Mouse (Mus musculus) Patski (cell line): ENCODE results near the gene Lmo7. TPM values are rescaled to one million over a fixed set of nuclear protein-coding genes. Genes with fewer than 3 reads are reported as not detected.

ENCODE experiments used
- ATAC-seq: fragments of 100-300 bp; one replicate; pipeline ENCODE4 v1.8.0; 2021
- CTCF ChIA-PET: fragments of 350-600 bp; sonication (Branson Sonifier 250); formaldehyde crosslinking; loops from one replicate; lab custom pipeline; 2022; ENCODE audit warnings: inconsistent platforms; lab: Charles Lee
- POLR2A ChIA-PET: fragments of 350-600 bp; sonication (Branson Sonifier 250); formaldehyde crosslinking; loops from one replicate; lab custom pipeline; 2022; ENCODE audit warnings: antibody characterized with exemption, inconsistent platforms; lab: Charles Lee
- DNase-seq: peaks from one replicate; pipeline ENCODE4 v3.0.0-alpha.2; 2011; ENCODE audit warnings: low read depth, low spot score
- H3K27me3 ChIP-seq: fragments of 371-371 bp; one replicate; pipeline ENCODE4 v1.5.1; 2021
- CTCF ChIP-seq: fragments of 100-300 bp; IDR thresholded peaks from one replicate; pipeline ENCODE4 v1.5.1; 2021
- in situ Hi-C: fragments of 300-500 bp; cut with MboI; formaldehyde crosslinking; loops from 3 replicates; pipeline ENCODE4 v1.11.1; 2018; ENCODE audit warnings: low pct_unique_long_range_greater_than_20kb, mixed read lengths
- polyA plus RNA-seq: library from polyadenylated mRNA; unstranded; gene quantifications from one replicate; pipeline ENCODE4 v1.2.3, GENCODE M21; 2021

Lmo7 gene
- polyA plus RNA-seq, 1 experiment from 2014 or later, result 60.7 TPM

GRCm38 (mm10) chr14:101822871-101823270 lies 93.1 kb downstream of the Lmo7 start:
- no peaks in the 10 kb centered on the region for H3K27me3 ChIP-seq
- no peak for DNase-seq
- no peak for ATAC-seq
- CTCF ChIA-PET, result no interaction called here
- in situ Hi-C loops, result no loop called here
- TF ChIP-seq CTCF, result no peak
- POLR2A ChIA-PET, result interaction anchor here (0.7 kb wide), 1 partner anchor 120 kb away, joined by 3 read pairs; no protein-coding TSS in a partner anchor

- ChIA-PET POLR2A (no interaction called here), CTCF (interaction anchor here (0.7 kb wide), 1 partner anchor 14 kb away, joined by 3 read pairs; no protein-coding TSS in a partner anchor)
- DNase-seq (no peak), ATAC-seq (no peak)
- TF ChIP-seq CTCF, result no peak
- H3K27me3 ChIP-seq, result no peaks in the 10 kb centered on the region
- in situ Hi-C loops, result no loop called here
These were observed 99.9 kb downstream of the Lmo7 start for GRCm38 (mm10) chr14:101829676-101830075.

GRCm38 (mm10) chr14:101830116-101830515 lies 100.4 kb downstream of the Lmo7 start:
- TF ChIP-seq CTCF, result no peak
- POLR2A ChIA-PET, result no interaction called here
- in situ Hi-C loops, result no loop called here
- ATAC-seq, result no peak
- DNase-seq, result no peak
- no peaks in the 10 kb centered on the region for H3K27me3 ChIP-seq
- CTCF ChIA-PET, result interaction anchor here (0.6 to 0.7 kb wide), 2 partner anchors 13 to 42 kb away, joined by 3 to 4 read pairs; no protein-coding TSS in a partner anchor

- CTCF ChIA-PET, result interaction anchor here (1.1 to 1.9 kb wide), 4 partner anchors 10 to 49 kb away, joined by 3 to 5 read pairs (median 4); no protein-coding TSS in a partner anchor
- ATAC-seq (peak; percentile 37), DNase-seq (no peak)
- TF ChIP-seq CTCF, result no peak
- POLR2A ChIA-PET, result interaction anchor here (1.1 kb wide), 1 partner anchor 10 kb away, joined by 5 read pairs; no protein-coding TSS in a partner anchor
- in situ Hi-C loops, result no loop called here
- H3K27me3 ChIP-seq, result no peaks in the 10 kb centered on the region
These were observed 104.4 kb downstream of the Lmo7 start for GRCm38 (mm10) chr14:101834109-101834508.

- POLR2A ChIA-PET, result no interaction called here
- no peaks in the 10 kb centered on the region for H3K27me3 ChIP-seq
- no peak for TF ChIP-seq CTCF
- CTCF ChIA-PET, result interaction anchor here (1.1 to 1.6 kb wide), 2 partner anchors 8 to 9 kb away, joined by 3 to 5 read pairs; no protein-coding TSS in a partner anchor
- in situ Hi-C loops, result no loop called here
- DNase-seq (no peak), ATAC-seq (no peak)
These were observed 106.6 kb downstream of the Lmo7 start for GRCm38 (mm10) chr14:101836401-101836800.

- ChIA-PET POLR2A (no interaction called here), CTCF (interaction anchor here (1.4 to 1.6 kb wide), 2 partner anchors 9 to 35 kb away, joined by 5 read pairs; no protein-coding TSS in a partner anchor)
- no peaks in the 10 kb centered on the region for H3K27me3 ChIP-seq
- no peak for ATAC-seq
- in situ Hi-C loops, result no loop called here
- TF ChIP-seq CTCF, result no peak
- DNase-seq, result no peak
These were observed 107.4 kb downstream of the Lmo7 start for GRCm38 (mm10) chr14:101837176-101837575.

GRCm38 (mm10) chr14:101838231-101838839 lies 108.6 kb downstream of the Lmo7 start:
- DNase-seq (no peak), ATAC-seq (no peak)
- H3K27me3 ChIP-seq, result no peaks in the 10 kb centered on the region
- in situ Hi-C loops, result no loop called here
- no peak for TF ChIP-seq CTCF
- ChIA-PET POLR2A (no interaction called here), CTCF (interaction anchor here (1.4 to 1.6 kb wide), 2 partner anchors 10 to 36 kb away, joined by 5 read pairs; no protein-coding TSS in a partner anchor)

GRCm38 (mm10) chr14:101839771-101840731 lies 110.3 kb downstream of the Lmo7 start:
- no peak for DNase-seq
- in situ Hi-C loops, result no loop called here
- TF ChIP-seq CTCF, result no peak
- peak; percentile 42 for ATAC-seq
- ChIA-PET POLR2A (interaction anchor here (0.6 kb wide), 1 partner anchor 8 kb away, joined by 3 read pairs; no protein-coding TSS in a partner anchor), CTCF (interaction anchor here (0.7 to 1.8 kb wide), 7 partner anchors 13 to 90 kb away, joined by 3 to 8 read pairs (median 3); no protein-coding TSS in a partner anchor)
- H3K27me3 ChIP-seq, result no peaks in the 10 kb centered on the region

GRCm38 (mm10) chr14:101841271-101841670 lies 111.5 kb downstream of the Lmo7 start:
- ChIA-PET POLR2A (interaction anchor here (0.6 kb wide), 1 partner anchor 7 kb away, joined by 3 read pairs; no protein-coding TSS in a partner anchor), CTCF (interaction anchor here (1.7 to 1.8 kb wide), 3 partner anchors 13 to 85 kb away, joined by 3 to 7 read pairs (median 5); no protein-coding TSS in a partner anchor)
- no peak for DNase-seq
- no peak for ATAC-seq
- TF ChIP-seq CTCF, result no peak
- no peaks in the 10 kb centered on the region for H3K27me3 ChIP-seq
- in situ Hi-C loops, result no loop called here

GRCm38 (mm10) chr14:101842521-101842920 lies 112.8 kb downstream of the Lmo7 start:
- POLR2A ChIA-PET, result no interaction called here
- TF ChIP-seq CTCF, result no peak
- DNase-seq, result no peak
- no peak for ATAC-seq
- in situ Hi-C loops, result no loop called here
- CTCF ChIA-PET, result interaction anchor here (1.7 kb wide), 1 partner anchor 12 kb away, joined by 5 read pairs; no protein-coding TSS in a partner anchor
- H3K27me3 ChIP-seq, result no peaks in the 10 kb centered on the region
